Mouse (Mus musculus) limb, embryonic 14.5 days (tissue): ENCODE data around the gene Duox1. TPM values are rescaled to one million over a fixed set of nuclear protein-coding genes. Genes with fewer than 3 reads are reported as not detected.
"Not testable (repeated sequence)": the region's sequence is repeated elsewhere in the genome, so short reads cannot be mapped to it uniquely, and the experiment has no call there.

Experiments
- ATAC-seq: fragments of 200-750 bp; cut with Nextera tagmentation; 2 replicates; pipeline ENCODE4 v1.8.0; 2017; ENCODE audit warnings: low read depth, moderate number of reproducible peaks, moderate TSS enrichment; ENCODE audit not compliant: low FRiP score
- DNase-seq: peaks from one replicate; pipeline ENCODE4 v3.0.0-alpha.2; 2015; ENCODE audit warnings: low spot score
- H3K27ac ChIP-seq: fragments of 300-500 bp; sonication (generic); replicated peaks from 2 replicates; pipeline ENCODE4 v1.5.1; 2014; ENCODE audit warnings: low read depth, mild to moderate bottlenecking, low read length, moderate library complexity, mixed read lengths
- H3K27me3 ChIP-seq: fragments of 300-500 bp; sonication (generic); 2 replicates; pipeline ENCODE4 v1.6.1; 2014; ENCODE audit warnings: low read length, mixed read lengths; ENCODE audit not compliant: control insufficient read depth, insufficient read depth
- H3K36me3 ChIP-seq: fragments of 300-500 bp; sonication (generic); 2 replicates; pipeline ENCODE4 v1.6.1; 2014; ENCODE audit warnings: mild to moderate bottlenecking, low read length, moderate library complexity, mixed read lengths; ENCODE audit not compliant: control insufficient read depth, insufficient read depth
- H3K4me1 ChIP-seq: fragments of 300-500 bp; sonication (generic); 2 replicates; pipeline ENCODE4 v1.6.1; 2014; ENCODE audit warnings: antibody characterized with exemption, low read length, mixed read lengths; ENCODE audit not compliant: control insufficient read depth, insufficient read depth
- H3K4me2 ChIP-seq: fragments of 300-500 bp; sonication (generic); replicated peaks from 2 replicates; pipeline ENCODE4 v1.6.1; 2014; ENCODE audit warnings: low read depth, mild to moderate bottlenecking, low read length, moderate library complexity; ENCODE audit not compliant: severe bottlenecking
- H3K4me3 ChIP-seq: fragments of 300-500 bp; sonication (generic); replicated peaks from 2 replicates; pipeline ENCODE4 v1.5.1; 2014; ENCODE audit warnings: low read length
- H3K9ac ChIP-seq: fragments of 300-500 bp; sonication (generic); 2 replicates; pipeline ENCODE4 v1.6.1; 2014; ENCODE audit warnings: mild to moderate bottlenecking, low read depth, low read length, moderate library complexity; ENCODE audit not compliant: severe bottlenecking
- H3K9me3 ChIP-seq: fragments of 300-500 bp; sonication (generic); 2 replicates; pipeline ENCODE4 v1.6.1; 2016; ENCODE audit warnings: low read length; ENCODE audit not compliant: control insufficient read depth
- POLR2A ChIP-seq: fragments of 200-500 bp; IDR thresholded peaks from 2 replicates; pipeline ENCODE4 v1.8.0; 2012; ENCODE audit warnings: inconsistent platforms, mild to moderate bottlenecking, moderate library complexity, borderline replicate concordance; ENCODE audit not compliant: insufficient read depth, insufficient read length; ENCODE audit errors: extremely low read depth
- WGBS: fragments of 180-500 bp; shearing (Covaris S2); extraction: QIAGEN DNeasy Blood & Tissue Kit; methylation state at CpG from one replicate; pipeline ENCODE4 v1.1.7; 2014; 5-methylcytosine and 5-hydroxymethylcytosine counted together
- polyA plus RNA-seq, 2 experiments: library from polyadenylated mRNA; depleted of rRNA in 1 of 2; stranded (reverse) in 1 of 2; unstranded in 1 of 2; fragments of >200 nt; fragmentation: Nextera tagmentation in 1 of 2; extraction: Ambion mirVana in 1 of 2; gene quantifications; 2 replicates each; pipeline versions ENCODE4 v1.2.1 to v1.2.3; 2012 to 2014

Gene Duox1
- polyA plus RNA-seq, 2 experiments = 1.2 to 1.6 TPM

DNA sequence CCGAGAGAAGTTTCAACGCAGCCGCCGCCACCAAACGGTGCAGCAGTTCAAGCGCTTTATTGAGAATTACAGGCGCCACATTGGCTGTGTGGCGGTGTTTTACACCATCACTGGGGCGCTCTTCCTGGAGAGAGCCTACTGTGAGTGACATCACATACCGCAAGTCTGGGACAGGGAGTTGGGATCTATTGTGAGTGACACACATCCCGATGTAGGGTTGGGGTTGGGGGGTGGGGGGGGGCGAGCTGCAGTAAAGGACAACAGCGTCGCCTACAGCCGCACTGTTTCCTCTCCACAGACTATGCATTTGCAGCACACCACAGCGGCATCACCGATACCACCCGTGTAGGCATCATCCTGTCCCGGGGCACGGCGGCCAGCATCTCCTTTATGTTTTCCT, 21.8 kb downstream of the Duox1 start:
- 62% methylated on average over 21 of the region's 21 CpGs for WGBS
- Histone ChIP-seq H3K27ac (no peak overlapping the region), H3K9me3 (no peaks in the 10 kb centered on the region), H3K4me3 (peak overlapping the region; percentile 10; the same call in 1 of the 2 replicates), H3K9ac (no peak overlapping the region), H3K4me2 (peak overlapping the region; percentile 26), H3K4me1 (no peaks in the 10 kb centered on the region), H3K27me3 (no peaks in the 10 kb centered on the region), H3K36me3 (no peaks in the 10 kb centered on the region)
- no peak for DNase-seq
- no peak for TF ChIP-seq POLR2A
- no peak for ATAC-seq

DNA sequence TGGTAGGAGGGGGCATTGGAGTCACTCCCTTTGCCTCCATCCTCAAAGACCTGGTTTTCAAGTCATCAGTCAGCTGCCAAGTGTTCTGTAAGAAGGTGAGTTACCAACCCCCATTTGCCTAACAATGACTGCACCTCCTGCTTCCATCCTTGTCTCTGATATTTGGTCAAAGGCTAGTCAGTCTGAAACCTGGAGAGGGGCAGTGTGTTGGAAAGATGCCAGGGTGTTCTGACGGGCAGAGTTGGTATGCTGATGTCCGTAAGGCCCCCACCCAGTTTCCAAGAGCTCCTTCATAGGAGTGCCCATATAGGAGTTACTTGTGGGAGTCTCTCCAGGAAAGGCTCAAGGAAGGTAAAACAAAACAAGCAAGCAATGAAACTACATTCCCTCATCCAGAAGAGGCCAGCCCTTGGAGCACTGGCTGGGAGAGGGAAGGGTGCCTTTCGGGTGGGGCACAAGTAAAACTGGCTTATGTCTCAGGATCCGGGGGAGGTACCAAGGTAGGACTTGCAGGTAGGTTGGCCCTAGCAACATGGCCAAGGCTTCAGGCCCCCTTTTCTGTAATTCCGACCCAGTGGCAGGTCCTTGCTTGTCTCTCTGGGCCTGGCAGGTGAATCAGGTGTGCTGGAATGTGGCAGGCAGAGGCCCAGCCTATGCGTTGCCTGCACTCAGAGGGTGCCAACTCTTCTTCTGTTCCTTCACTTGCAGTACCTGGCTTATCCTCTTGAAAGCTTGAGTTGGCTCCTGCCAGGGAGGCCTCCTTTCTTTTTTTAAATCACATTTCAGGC, 29.8 kb downstream of the Duox1 start:
- Histone ChIP-seq H3K9ac (no peak overlapping the region), H3K4me2 (no peak overlapping the region), H3K9me3 (no peaks in the 10 kb centered on the region), H3K4me1 (peaks cover 15% of the 10 kb centered on the region), H3K27me3 (no peaks in the 10 kb centered on the region), H3K4me3 (no peak overlapping the region), H3K36me3 (no peaks in the 10 kb centered on the region), H3K27ac (no peak overlapping the region)
- no peak for TF ChIP-seq POLR2A
- WGBS = 70% methylated on average over 6 of the region's 6 CpGs
- ATAC-seq (no peak), DNase-seq (no peak)

DNA sequence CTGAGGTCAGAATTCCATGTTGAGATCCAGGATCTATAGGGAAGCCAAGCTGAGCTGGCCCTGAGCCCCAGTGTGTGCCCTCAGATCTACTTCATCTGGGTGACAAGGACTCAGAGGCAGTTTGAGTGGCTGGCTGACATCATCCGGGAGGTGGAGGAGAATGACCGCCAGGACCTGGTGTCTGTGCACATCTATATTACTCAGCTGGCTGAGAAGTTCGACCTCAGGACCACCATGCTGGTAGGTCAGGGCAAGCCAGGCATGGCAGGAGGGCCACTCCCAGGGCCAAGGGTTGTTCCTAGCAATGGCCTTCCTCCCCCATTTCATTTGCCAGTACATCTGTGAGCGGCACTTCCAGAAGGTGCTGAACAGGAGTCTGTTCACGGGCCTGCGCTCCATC, 30.7 kb downstream of the Duox1 start:
- H3K27me3 ChIP-seq, H3K36me3 ChIP-seq, H3K9ac ChIP-seq, DNase-seq, H3K9me3 ChIP-seq, H3K4me3 ChIP-seq, H3K4me2 ChIP-seq, ATAC-seq, H3K27ac ChIP-seq: not testable (repeated sequence)
- 86% methylated on average over 5 of the region's 6 CpGs for WGBS
- H3K4me1 ChIP-seq = peaks cover 15% of the 10 kb centered on the region

DNA sequence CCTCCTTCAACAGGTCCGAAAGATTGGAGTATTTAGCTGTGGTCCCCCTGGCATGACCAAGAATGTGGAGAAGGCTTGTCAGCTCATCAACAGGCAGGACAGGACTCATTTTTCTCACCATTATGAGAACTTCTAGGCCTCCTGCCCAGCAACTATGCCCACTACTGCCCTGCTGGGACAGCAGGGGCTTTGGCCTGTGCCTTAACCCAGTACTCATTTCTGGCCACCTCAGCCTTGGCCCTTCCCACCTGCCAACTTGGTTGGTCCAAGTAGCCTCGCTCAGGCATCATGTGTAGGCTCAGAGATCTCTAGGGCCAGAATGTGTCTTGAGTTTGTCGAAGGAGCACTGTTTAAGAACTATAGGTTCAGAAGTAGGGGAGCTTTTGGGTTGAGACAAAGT, 31.8 kb downstream of the Duox1 start:
- H3K4me2 ChIP-seq = no peak overlapping the region
- H3K27me3 ChIP-seq = no peaks in the 10 kb centered on the region
- DNase-seq (no peak), ATAC-seq (no peak)
- peaks cover 4% of the 10 kb centered on the region; the same call in 1 of the 2 replicates for H3K36me3 ChIP-seq
- H3K9ac ChIP-seq = no peak overlapping the region
- H3K9me3 ChIP-seq = no peaks in the 10 kb centered on the region
- 93% methylated on average over 3 of the region's 3 CpGs for WGBS
- H3K4me1 ChIP-seq = peaks cover 18% of the 10 kb centered on the region
- H3K4me3 ChIP-seq = no peak overlapping the region
- H3K27ac ChIP-seq = no peak overlapping the region
- TF ChIP-seq POLR2A = no peak

- H3K4me2 ChIP-seq = peak overlapping the region; percentile 76
- peak; percentile 92 for TF ChIP-seq POLR2A
- H3K4me3 ChIP-seq = peak overlapping the region; percentile 58
- peaks cover 14% of the 10 kb centered on the region for H3K36me3 ChIP-seq
- DNase-seq (peak; percentile 86), ATAC-seq (peak; percentile 90)
- no peaks in the 10 kb centered on the region for H3K9me3 ChIP-seq
- peaks cover 18% of the 10 kb centered on the region for H3K4me1 ChIP-seq
- under 1% methylated on average over 58 of the region's 63 CpGs for WGBS
- H3K27ac ChIP-seq = peak overlapping the region; percentile 99
- peak overlapping the region; percentile 89 for H3K9ac ChIP-seq
- H3K27me3 ChIP-seq = no peaks in the 10 kb centered on the region
Measured at GRCm38 (mm10) chr2:122348531-122349131, 33.2 kb downstream of the Duox1 start.
